Mouse (Mus musculus) kidney, postnatal 10 days (tissue): ENCODE data around the gene Atf5.

Experiments used
- DNase-seq: peaks from one replicate; pipeline ENCODE4 v3.0.0; 2021; ENCODE audit warnings: mixed read lengths

Atf5 gene

DNA sequence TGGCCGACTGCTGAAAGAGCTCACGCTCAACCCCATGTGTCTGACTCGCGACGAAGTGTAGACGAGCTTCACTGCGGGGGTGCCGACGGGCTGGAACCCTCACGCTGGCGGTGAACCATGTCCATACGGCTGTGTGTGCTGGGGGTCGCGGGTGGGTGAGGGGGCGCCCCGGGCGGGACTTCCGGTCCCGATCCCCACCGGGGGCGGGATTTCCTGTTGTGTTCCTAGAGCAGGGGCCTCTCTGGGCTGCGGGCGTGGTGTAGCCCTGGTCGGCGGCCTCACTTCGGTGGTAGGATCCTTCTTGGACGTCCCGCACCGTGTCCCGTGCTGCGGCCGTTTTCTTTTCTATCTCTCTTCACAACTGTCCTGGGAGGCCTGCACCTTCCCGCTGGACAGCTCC, 33.7 kb upstream of the Atf5 start:
- DNase-seq: peak; percentile 92

GRCm38 (mm10) chr7:44849416-44850111, 33.1 kb upstream of the Atf5 start:
- peak; percentile 95 for DNase-seq

DNA sequence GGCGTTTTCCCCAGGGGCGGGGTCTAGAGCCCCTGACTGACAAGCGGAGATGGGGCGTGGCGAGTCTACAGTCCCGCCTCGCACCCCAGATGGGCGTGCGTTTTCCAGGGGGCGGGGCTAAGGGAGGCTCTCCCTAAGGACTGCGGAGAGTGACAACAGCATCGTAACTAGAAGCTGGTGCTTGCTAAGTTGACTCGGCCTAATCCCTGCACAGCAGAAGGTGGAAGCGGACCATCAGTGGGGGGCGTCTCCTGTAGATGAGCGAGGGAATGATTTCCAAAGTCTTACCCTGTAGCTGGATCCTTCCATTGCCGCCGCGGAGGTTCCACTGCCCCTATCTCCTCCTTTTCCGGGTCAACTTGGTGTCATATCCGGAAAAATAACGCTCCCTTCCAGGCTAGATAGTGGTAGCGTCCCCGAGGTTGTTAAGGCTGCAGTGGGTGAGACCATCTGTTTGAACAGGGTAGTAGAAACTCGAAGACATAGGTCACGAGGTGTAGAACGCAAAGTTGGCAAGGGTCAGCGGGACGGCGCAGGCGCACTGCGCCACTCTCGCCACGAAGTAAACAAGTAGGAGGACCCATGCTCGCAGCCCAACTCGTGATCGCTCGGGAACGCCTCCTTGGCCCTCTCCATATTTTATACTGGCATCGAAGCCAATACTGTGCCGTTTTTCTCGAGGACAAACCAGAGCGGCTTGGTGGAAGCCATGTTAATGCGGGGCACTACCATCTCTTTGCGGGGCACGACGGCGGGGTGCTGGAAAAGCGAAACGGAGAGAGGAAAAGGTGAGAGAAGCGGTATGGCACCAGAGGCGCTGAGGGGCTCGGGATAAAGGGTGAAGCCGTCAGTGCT, 32.3 kb upstream of the Atf5 start, which contains the start of the genes Akt1s1 and Tbc1d17:
Gene Akt1s1, plus strand, starts transcription at position 431 of the 855 bp plus-strand sequence.
Gene Tbc1d17, minus strand, starts transcription at position 519 of the 855 bp plus-strand sequence.
- DNase-seq: peak; percentile 98

DNA sequence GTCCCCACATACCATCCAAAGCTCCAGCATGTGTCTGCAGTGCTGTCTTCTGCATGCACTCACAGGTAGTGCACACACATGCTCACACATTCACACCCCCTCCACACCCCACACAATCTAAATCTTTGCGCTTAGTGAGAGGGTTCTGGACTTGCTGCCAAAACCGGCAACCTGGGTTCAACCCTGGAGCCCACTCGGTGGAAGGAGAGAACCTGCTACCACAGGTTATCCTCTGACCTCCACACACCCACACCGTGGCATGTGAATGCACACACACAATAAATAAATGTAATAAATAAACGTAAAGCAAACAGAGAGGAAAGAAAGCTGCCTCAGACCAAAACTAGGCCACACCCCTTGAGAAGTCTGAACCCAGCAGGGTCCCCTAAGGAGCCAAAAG, 31.3 kb upstream of the Atf5 start:
- DNase-seq: no peak

DNA sequence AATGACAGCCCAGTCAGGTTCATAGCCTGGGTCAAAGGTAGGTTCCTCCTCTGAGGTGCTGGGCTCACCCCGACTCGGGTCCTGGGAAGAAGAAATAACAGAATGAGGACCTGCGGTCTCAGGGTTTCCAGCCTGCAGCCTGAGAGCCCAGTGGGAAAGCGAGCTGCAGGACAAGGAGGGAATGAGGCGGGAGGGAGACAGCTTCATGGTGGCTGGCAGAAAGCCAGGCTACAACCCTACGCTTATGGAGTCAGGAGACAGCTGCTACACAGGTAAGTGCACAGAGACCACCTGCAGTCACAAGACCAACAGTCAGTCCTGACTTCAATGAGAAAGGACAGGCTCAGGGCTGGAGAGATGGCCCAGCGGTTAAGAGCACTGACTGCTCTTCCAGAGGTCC, 30.3 kb upstream of the Atf5 start:
- peak; percentile 33 for DNase-seq

- no peak for DNase-seq
These were observed 28.5 kb upstream of the Atf5 start for GRCm38 (mm10) chr7:44845006-44845405.

- DNase-seq: peak; percentile 7
These were observed 25.5 kb upstream of the Atf5 start for GRCm38 (mm10) chr7:44841825-44842463.

GRCm38 (mm10) chr7:44840426-44840825, 24.0 kb upstream of the Atf5 start:
- DNase-seq: no peak

GRCm38 (mm10) chr7:44839491-44840191, 23.2 kb upstream of the Atf5 start:
- peak; percentile 61 for DNase-seq

GRCm38 (mm10) chr7:44839171-44839490, 22.7 kb upstream of the Atf5 start:
- no peak for DNase-seq

GRCm38 (mm10) chr7:44838073-44838472, 21.6 kb upstream of the Atf5 start:
- no peak for DNase-seq

GRCm38 (mm10) chr7:44836423-44837053, 20.1 kb upstream of the Atf5 start:
- no peak for DNase-seq

- peak; percentile 65 for DNase-seq
These were observed 19.6 kb upstream of the Atf5 start for GRCm38 (mm10) chr7:44836016-44836404.

DNA sequence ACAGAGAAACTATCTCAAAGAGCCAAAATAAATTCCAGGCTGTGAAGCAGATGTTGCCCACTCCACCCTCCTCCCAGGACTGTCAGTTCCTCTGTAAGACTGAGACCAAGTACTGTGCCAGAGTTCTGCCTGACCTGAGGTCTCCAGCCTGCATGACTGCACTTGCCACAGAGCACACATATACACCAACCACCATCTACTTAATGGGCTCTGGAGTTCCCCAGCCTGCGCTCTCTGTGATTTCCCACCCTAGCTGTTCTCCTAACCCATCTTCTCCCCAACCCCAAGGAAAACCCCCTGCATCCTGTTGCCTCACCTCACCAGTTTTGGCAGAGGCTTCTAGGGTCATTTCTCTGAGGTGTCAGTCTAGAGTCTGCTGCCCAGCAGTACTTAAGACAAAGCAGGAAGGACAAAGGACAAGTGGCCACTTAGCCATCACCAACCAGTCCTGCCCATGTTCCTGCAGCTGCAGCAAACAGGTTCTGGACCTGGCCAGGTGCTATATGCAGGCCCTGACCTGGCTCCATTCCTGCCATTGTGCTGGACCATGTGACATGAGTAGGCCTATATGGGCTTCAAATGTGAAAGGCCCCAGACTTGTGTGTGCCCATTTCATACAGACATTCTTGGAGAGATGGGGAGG, 19.0 kb upstream of the Atf5 start:
- DNase-seq: no peak

GRCm38 (mm10) chr7:44832763-44833162, 16.3 kb upstream of the Atf5 start:
- no peak for DNase-seq

GRCm38 (mm10) chr7:44828706-44829105, 12.2 kb upstream of the Atf5 start:
- DNase-seq: no peak

DNA sequence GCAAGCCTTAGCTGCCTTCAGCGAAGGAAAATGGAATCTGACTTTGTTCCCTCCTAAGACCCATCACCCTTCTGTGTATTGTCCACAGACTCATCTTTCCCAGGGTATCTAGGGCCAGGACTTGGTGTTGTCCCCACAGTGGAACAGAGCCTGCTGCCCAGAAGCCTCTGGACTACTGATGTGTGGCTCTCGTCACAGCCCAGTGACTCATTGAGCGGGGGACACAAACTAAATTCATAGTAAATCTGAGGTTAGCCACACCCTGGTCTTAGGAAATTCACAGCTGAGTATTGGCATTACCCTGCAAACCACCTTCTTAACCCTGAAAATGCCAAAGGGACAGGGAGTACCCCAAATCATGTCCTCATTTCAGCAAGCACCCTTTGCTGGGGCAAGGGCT, 10.3 kb upstream of the Atf5 start:
- DNase-seq: no peak

DNA sequence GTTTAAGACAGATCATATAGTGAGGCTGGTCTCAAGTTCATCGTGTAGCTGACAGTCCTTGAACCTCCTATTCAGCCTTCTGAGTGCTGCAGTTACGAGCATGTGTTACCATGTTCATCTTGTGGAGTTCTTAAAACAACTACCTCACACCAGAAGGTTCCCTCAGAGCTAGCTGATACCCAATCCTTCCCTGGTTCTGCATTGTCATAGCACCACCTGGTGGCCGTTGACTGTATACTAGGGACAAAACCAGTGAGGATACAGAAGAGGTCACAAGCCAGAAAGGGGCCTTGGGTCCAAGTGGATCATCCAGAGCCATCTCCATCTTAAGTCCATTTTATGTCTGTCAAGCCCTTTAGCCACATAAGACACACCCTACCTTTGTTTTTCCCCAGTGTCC, 8.4 kb upstream of the Atf5 start:
- DNase-seq: peak; percentile 88

GRCm38 (mm10) chr7:44823409-44823808, 7.0 kb upstream of the Atf5 start:
- peak; percentile 9 for DNase-seq

GRCm38 (mm10) chr7:44821666-44822448, 5.4 kb upstream of the Atf5 start:
- DNase-seq: peak; percentile 4

DNA sequence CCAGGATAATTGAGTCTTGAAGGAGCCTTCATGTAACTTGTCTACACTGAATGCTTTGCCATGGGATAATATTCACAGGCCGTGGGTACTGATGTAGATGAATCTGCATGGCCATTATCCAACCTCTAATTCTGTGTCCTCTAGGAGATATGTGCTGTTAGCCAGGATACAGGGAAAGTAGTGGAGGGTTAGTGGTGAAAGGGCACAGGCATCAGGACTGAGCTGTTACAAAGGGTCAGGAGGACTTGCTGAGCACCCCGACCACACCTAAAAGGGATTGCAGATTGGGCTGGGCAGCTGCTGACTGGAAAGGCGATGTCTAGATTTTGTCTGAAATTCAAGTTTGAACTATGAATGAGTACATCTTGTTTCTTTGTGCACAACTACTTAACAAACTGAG, 4.1 kb upstream of the Atf5 start:
- DNase-seq: peak; percentile 1
